In the genomic region with DNA sequence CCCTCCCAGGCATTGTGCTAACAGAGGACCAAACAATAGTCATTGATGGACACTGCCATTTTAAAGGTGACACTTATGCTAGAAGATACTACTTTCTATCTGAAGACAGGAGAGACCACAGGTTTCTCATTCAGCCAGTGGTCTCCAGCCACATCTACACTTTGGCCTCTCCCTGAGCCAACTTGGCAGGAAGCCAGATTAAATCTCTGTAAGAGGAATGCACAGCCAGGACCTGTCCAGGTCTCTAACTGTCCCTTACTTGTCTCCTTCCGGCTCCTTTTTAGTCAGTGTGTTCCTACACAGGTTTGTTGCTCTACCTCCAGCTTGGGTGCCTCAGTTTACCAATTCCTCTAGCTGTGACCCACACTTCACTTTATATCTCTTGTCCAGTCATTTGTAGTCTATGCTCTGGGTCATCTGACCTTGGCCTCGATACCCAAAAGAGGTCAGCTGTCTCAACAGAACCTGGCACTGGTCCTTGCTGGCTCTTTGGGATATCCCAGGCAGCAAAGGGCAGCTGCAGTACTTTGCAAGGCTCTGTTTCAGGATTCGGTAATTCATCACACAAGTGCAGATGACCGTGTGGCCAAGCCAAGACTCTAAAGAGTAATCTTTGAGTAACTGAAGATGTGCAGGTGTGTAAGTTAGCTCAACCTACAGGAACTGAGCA, we compare ENCODE assay signal across 24 mouse cellular contexts.
DNase-seq lines count a peak whose midpoint lies in the region; ATAC-seq and TF ChIP-seq lines count a peak whose summit lies in the region.
"Had no signal": no experiment of that assay in that cellular context is flagged by ENCODE, and none has a peak within 500 bp of the region (broad histone marks: within the 10 kb centered on the region; RNA-seq: fewer than 3 reads in every experiment).

No protein-coding gene starts in this region.

- no peak overlapping the region for H3K9ac ChIP-seq in kidney, embryonic 14.5 days (ENCODE audit: low read depth, low read length)
- H3K9ac ChIP-seq: embryonic facial prominence, embryonic 15.5 days; hindbrain, embryonic 12.5 days had no signal

- WGBS in kidney, adult 2 months: 81% methylated on average over 4 of the region's 4 CpGs
- WGBS in kidney, embryonic 14.5 days: 83% methylated on average over 4 of the region's 4 CpGs

- H3K36me3 ChIP-seq in kidney, adult 2 months (ENCODE audit: control insufficient read depth, insufficient read depth, low read length): no peaks in the 10 kb centered on the region
- no peaks in the 10 kb centered on the region for H3K36me3 ChIP-seq in kidney, embryonic 14.5 days (ENCODE audit: control insufficient read depth, insufficient read depth, low read length)
- H3K36me3 ChIP-seq: embryonic facial prominence, embryonic 15.5 days; forebrain, embryonic 10.5 days; G1E; hindbrain, embryonic 12.5 days had no signal

- H3K9me3 ChIP-seq in kidney, embryonic 14.5 days (ENCODE audit: control insufficient read depth, low read length): no peaks in the 10 kb centered on the region
- H3K9me3 ChIP-seq: embryonic facial prominence, embryonic 15.5 days; forebrain, embryonic 10.5 days; G1E; hindbrain, embryonic 12.5 days had no signal

- H3K27ac ChIP-seq in kidney, adult 2 months (ENCODE audit: insufficient read depth, low read depth, low read length): no peak overlapping the region
- H3K27ac ChIP-seq in kidney, embryonic 14.5 days (ENCODE audit: low read depth, low read length): no peak overlapping the region
- H3K27ac ChIP-seq: embryonic facial prominence, embryonic 15.5 days; forebrain, embryonic 10.5 days; gastrocnemius, adult 2 months; hindbrain, embryonic 12.5 days had no signal

- H3K4me2 ChIP-seq in kidney, embryonic 14.5 days (replicated peaks; ENCODE audit: low read depth, low read length): no peak overlapping the region
- H3K4me2 ChIP-seq: embryonic facial prominence, embryonic 15.5 days; hindbrain, embryonic 12.5 days had no signal

- no peaks in the 10 kb centered on the region for H3K4me1 ChIP-seq in kidney, adult 2 months (ENCODE audit: control insufficient read depth, insufficient read depth, low read length)
- H3K4me1 ChIP-seq in kidney, embryonic 14.5 days (ENCODE audit: control insufficient read depth, insufficient read depth, low read length): no peaks in the 10 kb centered on the region
- H3K4me1 ChIP-seq: embryonic facial prominence, embryonic 15.5 days; hindbrain, embryonic 12.5 days had no signal

- no peak for TF ChIP-seq POLR2A in kidney, adult 2 months (IDR thresholded peaks at IDR 0.05; ENCODE audit: low read depth, low read length)

- peak; percentile 36 to 79 for DNase-seq in adrenal gland, adult (ENCODE audit: inconsistent age in 2 of 2, low spot score in 1 of 2)
- DNase-seq in adrenal gland, postnatal 25 days: no peak
- peak; percentile 21 for DNase-seq in kidney, adult 2 months
- DNase-seq in kidney, adult 18-20 months: no peak
- DNase-seq in kidney, postnatal 36 days: peak; percentile 24 to 34
- DNase-seq in retina, postnatal 1 day: peak; percentile 24
- DNase-seq in retina, embryonic 14.5 days (ENCODE audit: low spot score): no peak
- DNase-seq: B cell, adult 2 months; cerebellum, adult 11 months; cerebellum, adult 8-10 months; cerebellum, postnatal 14 days; embryo, embryonic 11 days; gastrocnemius, adult 2 months; gastrocnemius, postnatal 25 days; heart, postnatal 4 days had no signal

- no peak for ATAC-seq in kidney, embryonic 14.5 days (ENCODE audit: low FRiP score, low TSS enrichment)
- ATAC-seq: CD4-positive, CD25-positive, alpha-beta regulatory T cell, adult 4 months; forebrain, embryonic 14.5 days; hindbrain, embryonic 16.5 days had no signal

- no peaks in the 10 kb centered on the region for H3K27me3 ChIP-seq in kidney, adult 2 months (replicated peaks; ENCODE audit: control insufficient read depth, insufficient read depth, low read length)
- H3K27me3 ChIP-seq in kidney, embryonic 14.5 days (ENCODE audit: control insufficient read depth, insufficient read depth, low read length): no peaks in the 10 kb centered on the region
- H3K27me3 ChIP-seq: embryonic facial prominence, embryonic 15.5 days; hindbrain, embryonic 12.5 days had no signal

- no peak overlapping the region for H3K4me3 ChIP-seq in kidney, adult 2 months (ENCODE audit: insufficient read depth, low read depth, low read length)
- H3K4me3 ChIP-seq in kidney, embryonic 14.5 days (ENCODE audit: low read length): no peak overlapping the region
- H3K4me3 ChIP-seq: embryonic facial prominence, embryonic 15.5 days; erythroblast, embryonic 14.5 days; forebrain, embryonic 10.5 days; gastrocnemius, adult 2 months; hindbrain, embryonic 12.5 days had no signal

- no peak for TF ChIP-seq CTCF in kidney, adult 2 months (conservative IDR thresholded peaks at IDR 0.05; ENCODE audit: insufficient read depth, insufficient read length, low read depth, low read length)

Comparison
In these comparisons a context has a peak if more than half of its experiments do, and no peak if none do; other contexts are left out.
1. DNase-seq: peak in adrenal gland, adult (2 of 2), kidney, adult 2 months (single experiment), kidney, postnatal 36 days (2 of 2) and retina, postnatal 1 day (single experiment); none in adrenal gland, postnatal 25 days (single experiment), kidney, adult 18-20 months (single experiment) and retina, embryonic 14.5 days (single experiment).